Mouse (Mus musculus): ENCODE data around the gene Fos.
A peak's percentile ranks its signal among the peaks of the same experiment; 100 is the strongest.

DNA sequence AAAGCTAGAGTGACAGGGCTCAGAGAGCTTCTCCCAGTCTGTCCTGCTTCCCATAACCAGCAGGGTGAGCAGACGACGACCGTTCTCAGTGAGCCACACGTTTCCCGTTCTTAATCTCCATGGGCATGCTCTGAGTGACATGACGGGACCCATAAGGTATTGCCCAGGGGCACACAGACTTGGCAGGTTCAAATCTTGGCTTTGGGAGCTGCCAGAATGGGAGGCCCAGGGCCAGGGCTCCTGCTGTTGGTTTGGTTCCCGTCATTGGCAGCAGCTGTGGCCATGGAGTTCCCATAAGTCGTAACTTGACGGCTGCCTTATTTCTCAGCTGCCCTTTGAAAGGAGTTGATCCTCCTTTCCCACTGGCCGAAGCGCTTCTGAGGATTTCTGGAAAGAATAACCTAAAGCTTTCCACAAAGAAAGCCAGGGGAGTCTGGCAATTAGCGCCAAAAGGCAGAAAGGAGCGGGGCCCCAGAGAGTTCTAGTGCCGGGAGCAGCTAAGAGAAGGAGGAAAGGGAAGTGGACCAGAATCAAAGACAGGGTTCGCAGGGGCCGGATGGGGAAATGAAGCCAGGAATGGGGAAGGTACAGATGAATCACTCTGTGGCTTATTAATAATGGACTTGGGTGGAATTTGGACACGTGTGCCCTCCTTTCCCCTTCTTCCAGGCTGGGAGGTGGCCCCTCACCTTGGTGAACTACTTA is 36.4 kb upstream of the Fos start:
- no peak for TF ChIP-seq POLR2A (IDR thresholded peaks at IDR 0.05; ENCODE audit: borderline replicate concordance, extremely low read depth, insufficient read depth, insufficient read length, poor library complexity, severe bottlenecking)
- TF ChIP-seq CTCF (IDR thresholded peaks at IDR 0.05; ENCODE audit: borderline replicate concordance, extremely low read depth, insufficient read depth, insufficient read length), result peak; percentile 14; the same call in 1 of the 2 replicates
